Mouse (Mus musculus): ENCODE data around the gene Tcerg1l.

DNA sequence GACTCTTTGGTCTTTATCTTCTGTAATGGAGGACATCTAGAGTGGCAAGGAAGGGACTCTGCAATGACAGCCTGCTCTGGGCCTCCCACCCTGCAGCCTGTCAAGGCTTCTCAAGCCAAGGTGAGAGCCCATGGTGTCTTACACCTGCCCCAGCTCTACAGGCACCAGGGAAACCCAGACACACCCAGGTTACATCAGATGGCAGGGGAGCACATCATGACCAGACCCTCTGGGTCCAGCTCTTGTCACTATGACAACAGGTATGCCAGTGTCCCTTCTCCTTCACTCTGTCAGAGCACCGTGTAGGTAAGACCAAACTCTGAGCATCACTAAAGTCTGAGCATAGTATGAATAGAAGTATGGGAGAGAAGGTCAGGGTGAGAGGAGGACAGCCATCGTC, 218.9 kb downstream of the Tcerg1l start:
- no peak for TF ChIP-seq CTCF (IDR thresholded peaks at IDR 0.05; ENCODE audit: borderline replicate concordance, insufficient read depth, low read length)
- no peak for TF ChIP-seq POLR2A (IDR thresholded peaks at IDR 0.05; ENCODE audit: low read depth, low read length)
